Mouse (Mus musculus): ENCODE data around the gene Atf4. TPM values are rescaled to one million over a fixed set of nuclear protein-coding genes. Genes with fewer than 3 reads are reported as not detected.

The Atf4 gene
- total RNA-seq, 2 experiments from 2014 or later: 85.7 to 94.3 TPM

DNA sequence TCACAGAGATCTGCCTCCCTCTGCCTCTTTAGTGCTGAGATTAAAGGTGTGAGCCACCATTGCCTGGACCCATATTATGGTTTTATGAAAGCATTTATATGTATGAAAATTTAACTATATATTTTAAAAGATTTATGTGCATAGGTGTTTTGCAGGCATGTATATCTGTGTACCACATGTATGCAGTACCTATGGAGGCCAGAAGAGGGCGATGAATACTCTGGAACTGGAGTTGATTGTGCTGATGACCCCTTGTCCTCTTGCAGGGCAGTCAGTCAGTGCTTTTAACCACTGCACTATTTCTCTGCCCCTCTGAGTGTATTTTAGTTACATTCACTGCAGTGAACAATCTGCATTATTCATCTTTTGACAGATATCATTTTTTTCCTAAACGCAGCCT is 29.2 kb upstream of the Atf4 start:
- DNase-seq (ENCODE audit: low spot score in 2 of 2): peak in 1 of 2 experiments; percentile 41
- H3K27ac ChIP-seq: no peak overlapping the region
- no peak overlapping the region for H3K4me3 ChIP-seq
- TF ChIP-seq CTCF (conservative IDR thresholded peaks at IDR 0.05): peak; percentile 69

DNA sequence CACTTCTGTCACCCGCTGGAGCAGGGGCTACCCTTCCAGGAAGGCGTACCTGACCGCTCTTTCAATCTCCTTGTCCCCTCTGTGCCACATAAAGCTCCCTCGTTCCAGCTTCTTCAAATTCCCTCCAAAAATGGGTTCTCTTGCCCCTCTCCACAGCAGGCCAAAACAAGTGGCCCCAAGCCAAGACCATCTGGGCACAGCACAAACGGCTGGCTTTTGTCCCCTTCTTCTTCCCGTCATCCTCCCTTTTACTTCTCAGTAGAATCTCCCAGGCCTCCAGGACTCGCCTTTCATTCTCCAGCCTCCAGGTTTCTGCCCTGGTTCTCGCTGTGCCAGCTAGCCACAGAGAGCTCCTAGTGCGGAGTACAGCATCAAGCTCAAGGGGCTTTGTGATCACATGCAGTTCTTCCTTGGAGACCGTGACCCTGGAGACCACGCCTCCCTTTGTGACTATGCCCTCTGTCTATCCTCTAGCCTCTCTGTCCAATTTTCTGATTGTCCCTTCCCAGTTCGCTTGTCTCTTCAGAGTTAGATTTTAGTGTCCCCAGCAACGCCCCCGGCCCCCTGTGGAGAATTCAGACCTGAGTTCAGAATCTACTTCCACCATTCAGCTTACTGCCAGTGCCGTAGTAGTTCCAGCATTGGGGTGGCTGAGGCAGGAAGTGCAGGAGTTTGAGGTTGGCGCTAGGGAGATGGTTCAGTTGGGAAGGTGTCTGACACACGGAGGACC is 26.7 kb upstream of the Atf4 start:
- DNase-seq (ENCODE audit: low spot score in 2 of 2): no peak
- TF ChIP-seq CTCF (conservative IDR thresholded peaks at IDR 0.05): no peak
- no peak overlapping the region for H3K27ac ChIP-seq
- H3K4me3 ChIP-seq: no peak overlapping the region

DNA sequence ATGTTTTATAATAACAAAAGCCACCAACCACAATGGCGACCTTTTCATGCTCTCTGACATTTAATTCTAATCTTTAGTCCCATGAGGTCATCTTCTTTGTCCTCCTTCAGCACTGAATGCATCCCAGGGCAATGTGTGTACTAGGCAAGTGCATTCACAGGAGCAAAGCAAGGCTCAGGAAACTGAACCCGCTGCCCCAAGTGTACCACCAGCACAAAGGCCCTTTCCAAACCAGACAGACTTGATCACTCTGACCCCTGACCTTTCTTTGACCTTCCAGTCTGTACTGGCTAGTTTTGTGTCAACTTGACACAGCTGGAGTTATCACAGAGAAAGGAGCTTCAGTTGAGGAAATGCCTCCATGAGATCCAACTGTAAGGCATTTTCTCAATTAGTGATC is 22.7 kb upstream of the Atf4 start:
- H3K4me3 ChIP-seq: no peak overlapping the region
- no peak for DNase-seq (ENCODE audit: low spot score in 2 of 2)
- no peak overlapping the region for H3K27ac ChIP-seq
- no peak for TF ChIP-seq CTCF (conservative IDR thresholded peaks at IDR 0.05)

DNA sequence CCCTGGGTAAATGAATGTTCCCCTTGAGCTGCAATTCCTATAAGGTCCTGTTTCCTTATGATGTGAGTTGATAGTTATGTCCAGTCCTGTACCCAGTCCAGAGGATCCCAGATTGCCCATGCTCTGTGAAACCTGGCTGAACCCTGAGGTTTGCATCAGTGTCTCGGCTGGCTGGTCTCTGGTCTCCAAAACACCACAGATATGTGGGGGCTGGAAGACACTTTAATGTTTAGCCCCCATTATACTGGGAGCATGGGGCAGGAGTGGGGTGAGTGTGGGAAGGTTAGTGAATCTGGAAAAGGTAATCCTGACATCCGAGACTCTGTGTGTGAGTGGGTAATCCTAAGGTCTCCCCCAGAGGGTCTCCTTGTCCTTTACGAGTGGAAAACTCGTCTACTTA is 21.9 kb upstream of the Atf4 start:
- peak overlapping the region; percentile 96 for H3K27ac ChIP-seq
- H3K4me3 ChIP-seq: peak overlapping the region; percentile 87
- DNase-seq (ENCODE audit: low spot score in 2 of 2): no peak
- no peak for TF ChIP-seq CTCF (conservative IDR thresholded peaks at IDR 0.05)

DNA sequence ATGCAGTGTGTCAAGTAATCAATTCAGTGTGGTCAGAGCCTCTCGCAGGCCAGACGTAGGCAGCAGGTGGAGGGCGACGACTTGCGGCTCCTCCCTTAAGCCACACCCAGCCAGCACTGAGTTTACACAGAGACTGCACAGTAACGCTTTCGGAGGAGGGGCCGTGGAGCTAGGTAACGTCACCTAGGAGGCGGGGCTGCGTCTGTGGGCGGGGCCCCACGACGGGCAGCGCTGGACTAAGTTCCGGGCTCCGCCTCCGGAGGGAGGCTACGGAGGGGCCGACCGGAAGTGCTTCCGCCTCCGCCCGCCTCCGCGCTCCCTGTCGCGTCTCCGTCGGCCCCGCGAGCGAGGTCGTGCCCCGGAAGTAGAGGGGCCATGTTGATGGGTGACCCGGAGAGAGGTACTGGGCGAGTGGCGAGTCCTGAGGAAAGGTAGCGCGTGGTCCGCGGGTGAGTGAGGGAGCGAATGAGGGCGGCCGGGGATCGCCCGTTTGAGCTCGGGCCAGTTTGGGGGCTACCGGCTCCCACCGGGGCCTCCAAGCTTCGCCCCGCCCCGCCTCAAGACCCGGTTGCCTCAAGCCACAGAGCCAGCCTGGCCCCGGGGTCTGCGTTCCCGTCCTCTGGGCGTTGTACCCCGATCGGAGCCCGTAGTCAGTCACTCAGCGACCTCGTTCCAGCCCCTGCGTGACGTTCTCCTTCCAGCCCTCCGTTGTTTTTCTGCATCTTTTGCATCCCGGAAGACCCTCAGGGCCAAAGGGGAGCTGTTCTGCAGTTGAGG is 21.1 kb upstream of the Atf4 start, which contains the start of gene Mief1:
TSS of gene Mief1 (plus strand) at position 286 of the 777 bp plus-strand sequence.
- TF ChIP-seq CTCF (conservative IDR thresholded peaks at IDR 0.05): peak; percentile 46; the same call in 1 of the 2 replicates
- Histone ChIP-seq H3K27ac (peak within 1 kb of the TSS; percentile 96), H3K4me3 (peak within 1 kb of the TSS; percentile 87)
- peak; percentile 98 for DNase-seq (ENCODE audit: low spot score in 2 of 2)

DNA sequence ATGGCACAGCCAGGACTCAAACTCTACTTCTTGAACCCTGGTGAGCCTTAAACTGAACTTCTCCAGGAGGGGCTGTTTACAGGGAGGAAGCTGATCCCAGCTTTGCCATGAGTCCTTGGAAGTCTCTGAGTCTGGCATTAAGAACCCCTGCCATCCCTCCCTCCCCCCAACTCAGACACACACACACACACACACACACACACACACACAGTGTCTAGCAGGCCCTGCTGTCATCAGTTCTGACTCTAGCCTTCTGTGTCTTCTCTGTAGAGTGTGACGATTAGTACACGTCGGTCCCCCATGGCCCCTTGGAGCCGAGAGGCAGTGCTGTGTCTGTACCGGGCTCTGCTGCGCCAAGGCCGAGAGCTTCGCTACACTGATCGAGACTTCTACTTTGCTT is 19.4 kb upstream of the Atf4 start, which contains the start of gene AC140267.1:
TSS of gene AC140267.1 (plus strand) at position 301 of the 400 bp plus-strand sequence.
- no peak for TF ChIP-seq CTCF (conservative IDR thresholded peaks at IDR 0.05)
- no peak within 1 kb of the TSS for H3K27ac ChIP-seq
- DNase-seq (ENCODE audit: low spot score in 2 of 2): no peak
- peak within 1 kb of the TSS; percentile 87 for H3K4me3 ChIP-seq

DNA sequence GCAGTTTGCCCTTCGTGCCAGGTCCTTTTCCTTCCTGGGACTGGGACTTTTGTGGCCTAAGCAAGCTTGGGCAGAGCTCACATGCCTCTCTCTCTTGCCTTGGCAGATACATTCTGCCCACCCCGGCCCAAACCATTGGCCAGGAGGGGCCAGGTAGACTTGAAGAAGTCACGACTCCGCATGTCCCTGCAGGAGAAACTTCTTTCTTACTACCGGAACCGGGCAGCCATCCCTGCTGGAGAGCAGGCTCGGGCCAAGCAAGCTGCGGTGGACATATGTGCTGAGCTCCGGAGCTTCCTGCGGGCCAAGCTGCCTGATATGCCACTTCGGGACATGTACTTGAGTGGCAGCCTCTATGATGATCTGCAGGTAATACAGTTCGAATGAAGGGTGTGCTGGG is 6.8 kb upstream of the Atf4 start:
- Histone ChIP-seq H3K4me3 (no peak overlapping the region), H3K27ac (no peak overlapping the region)
- DNase-seq (ENCODE audit: low spot score in 2 of 2): no peak
- no peak for TF ChIP-seq CTCF (conservative IDR thresholded peaks at IDR 0.05)

DNA sequence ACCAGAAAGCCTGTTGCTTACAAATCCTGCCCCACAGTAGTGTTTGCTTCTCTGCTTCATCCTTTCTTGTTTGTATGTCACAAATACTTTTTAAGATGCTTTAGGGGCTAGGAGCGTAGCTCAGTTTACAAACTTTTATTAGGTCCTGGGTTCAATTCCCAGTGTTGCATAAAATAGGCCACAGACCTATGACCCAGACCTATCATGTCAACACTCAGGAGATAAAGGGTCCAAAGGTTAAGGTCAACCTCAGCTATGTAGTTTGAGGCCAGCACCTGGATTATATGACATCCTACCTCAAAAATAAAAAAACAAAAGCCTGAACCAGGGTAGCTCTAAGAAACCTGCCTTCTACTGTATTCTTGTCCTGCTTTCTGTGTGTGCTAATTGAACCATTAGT is 6.4 kb upstream of the Atf4 start:
- DNase-seq (ENCODE audit: low spot score in 2 of 2): no peak
- H3K4me3 ChIP-seq: no peak overlapping the region
- H3K27ac ChIP-seq: no peak overlapping the region
- no peak for TF ChIP-seq CTCF (conservative IDR thresholded peaks at IDR 0.05)

DNA sequence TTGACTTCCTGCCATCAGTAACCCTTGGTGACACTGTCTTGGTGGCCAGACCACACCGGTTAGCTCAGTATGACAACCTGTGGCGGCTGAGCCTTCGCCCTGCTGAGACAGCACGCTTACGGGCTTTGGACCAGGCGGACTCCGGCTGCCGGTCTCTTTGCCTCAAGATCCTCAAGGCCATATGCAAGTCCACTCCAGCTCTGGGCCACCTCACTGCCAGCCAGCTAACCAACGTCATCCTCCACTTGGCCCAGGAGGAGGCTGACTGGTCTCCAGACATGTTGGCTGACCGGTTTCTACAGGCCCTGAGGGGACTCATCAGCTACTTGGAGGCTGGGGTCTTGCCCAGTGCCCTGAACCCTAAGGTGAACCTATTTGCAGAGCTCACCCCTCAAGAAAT is 5.3 kb upstream of the Atf4 start:
- H3K27ac ChIP-seq: no peak overlapping the region
- TF ChIP-seq CTCF (conservative IDR thresholded peaks at IDR 0.05): no peak
- H3K4me3 ChIP-seq: no peak overlapping the region
- no peak for DNase-seq (ENCODE audit: low spot score in 2 of 2)

DNA sequence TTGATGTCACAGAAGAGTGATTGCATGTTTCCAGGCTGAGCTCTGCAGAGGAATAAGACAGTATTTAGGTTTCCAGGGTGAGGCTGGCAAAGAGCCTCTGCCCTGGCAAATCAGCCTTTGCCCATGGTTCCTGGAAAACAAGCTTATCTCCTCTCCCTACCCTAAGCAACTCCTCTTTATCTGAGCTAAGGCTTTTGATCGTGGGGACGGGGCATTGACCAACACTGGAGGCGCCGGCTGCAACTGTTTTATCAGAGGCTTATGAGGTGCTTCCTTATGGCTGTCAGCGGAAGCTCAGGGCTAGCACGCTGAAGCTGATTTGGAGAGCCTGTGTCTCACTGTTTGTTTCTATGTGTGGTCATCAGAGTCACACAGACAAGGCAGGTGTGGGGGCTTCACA is 4.4 kb upstream of the Atf4 start:
- peak overlapping the region; percentile 55; the same call in 1 of the 2 replicates for H3K27ac ChIP-seq
- TF ChIP-seq CTCF (conservative IDR thresholded peaks at IDR 0.05): no peak
- no peak for DNase-seq (ENCODE audit: low spot score in 2 of 2)
- no peak overlapping the region for H3K4me3 ChIP-seq

DNA sequence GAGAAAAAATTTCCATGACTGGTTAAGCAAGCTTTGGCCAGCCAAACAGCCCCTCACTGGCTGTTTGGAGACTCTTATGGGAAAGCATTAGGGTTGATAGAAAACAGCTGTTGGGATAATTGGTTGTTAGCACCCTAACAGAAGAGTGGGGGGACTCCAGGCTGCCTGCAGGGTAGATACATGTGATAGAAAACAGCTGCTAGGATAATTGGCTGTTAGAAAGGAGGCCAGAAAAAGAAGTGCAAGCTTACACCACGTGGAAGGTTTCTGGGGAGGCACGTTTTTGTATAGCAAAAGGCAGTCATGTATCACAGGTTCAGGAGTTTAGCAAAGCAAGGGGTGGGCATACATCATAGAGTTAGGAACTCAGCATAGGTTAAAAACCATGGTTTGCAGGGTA is 1.5 kb upstream of the Atf4 start:
- no peak for TF ChIP-seq CTCF (conservative IDR thresholded peaks at IDR 0.05)
- H3K27ac ChIP-seq: peak overlapping the region; percentile 100; the same call in 1 of the 2 replicates
- DNase-seq (ENCODE audit: low spot score in 2 of 2): no peak

DNA sequence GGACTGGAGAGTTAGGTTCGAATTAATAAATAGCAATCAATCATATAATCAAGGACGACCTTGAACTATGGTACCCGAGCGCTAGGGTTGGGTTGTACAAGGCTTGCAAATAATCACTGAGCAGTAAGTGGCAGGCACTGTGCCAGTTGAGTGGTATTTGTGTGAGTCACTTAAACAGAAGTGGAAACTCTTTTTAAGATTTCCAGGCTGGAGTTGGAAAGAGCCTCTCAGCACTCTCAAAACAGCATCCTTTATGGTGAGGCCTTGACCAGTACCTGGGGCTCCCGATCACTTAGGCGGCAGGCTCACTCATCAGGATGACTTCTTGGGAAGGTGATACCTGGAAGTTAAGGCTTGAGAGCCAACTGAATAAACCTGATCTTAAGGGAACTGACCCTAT is 777 bp upstream of the Atf4 start:
- Histone ChIP-seq H3K27ac (peak overlapping the region; percentile 100), H3K4me3 (peak overlapping the region; percentile 80)
- no peak for DNase-seq (ENCODE audit: low spot score in 2 of 2)
- no peak for TF ChIP-seq CTCF (conservative IDR thresholded peaks at IDR 0.05)

More for the DNA sequence above, 1.5 kb upstream of the Atf4 start:
- no peak overlapping the region for H3K4me3 ChIP-seq

DNA sequence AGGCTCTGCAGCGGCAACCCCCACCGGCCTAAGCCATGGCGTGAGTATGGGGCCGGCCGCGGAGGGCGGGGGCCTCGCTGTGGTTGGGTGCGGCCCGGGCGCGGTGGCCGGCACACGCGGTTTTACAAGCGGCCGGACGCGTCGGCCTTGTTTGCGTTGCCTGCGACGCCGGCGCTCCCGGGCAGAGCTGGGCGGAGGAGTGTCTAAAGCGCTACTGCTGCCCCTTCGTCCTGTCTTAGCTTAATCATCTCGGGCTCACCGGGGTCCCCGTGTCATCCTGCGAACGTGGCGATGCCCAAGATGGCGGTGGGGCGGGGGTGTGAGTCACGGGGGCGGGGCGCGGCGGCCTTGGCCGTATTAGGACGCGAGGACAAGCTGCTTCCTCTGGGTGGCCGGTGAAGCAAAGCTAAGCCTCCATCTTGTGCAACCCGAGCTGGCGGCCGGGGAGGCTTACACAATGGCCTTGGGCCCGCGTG is 700 bp downstream of the Atf4 start:
- no peak; the same call in 1 of the 2 replicates for TF ChIP-seq CTCF (conservative IDR thresholded peaks at IDR 0.05)
- Histone ChIP-seq H3K27ac (peak overlapping the region; percentile 100), H3K4me3 (peak overlapping the region; percentile 80)
- DNase-seq (ENCODE audit: low spot score in 2 of 2): peak in 1 of 2 experiments; percentile 56

Data from layer of hippocampus, adult 2 months (tissue).